Mouse (Mus musculus): ENCODE measurements around the gene Rbbp8nl. TPM values are rescaled to one million over a fixed set of nuclear protein-coding genes. Genes with fewer than 3 reads are reported as not detected.
A peak's percentile ranks its signal among the peaks of the same experiment; 100 is the strongest.

Rbbp8nl gene
- polyA plus RNA-seq, 1 experiment from 2014 or later: 3.7 TPM

DNA sequence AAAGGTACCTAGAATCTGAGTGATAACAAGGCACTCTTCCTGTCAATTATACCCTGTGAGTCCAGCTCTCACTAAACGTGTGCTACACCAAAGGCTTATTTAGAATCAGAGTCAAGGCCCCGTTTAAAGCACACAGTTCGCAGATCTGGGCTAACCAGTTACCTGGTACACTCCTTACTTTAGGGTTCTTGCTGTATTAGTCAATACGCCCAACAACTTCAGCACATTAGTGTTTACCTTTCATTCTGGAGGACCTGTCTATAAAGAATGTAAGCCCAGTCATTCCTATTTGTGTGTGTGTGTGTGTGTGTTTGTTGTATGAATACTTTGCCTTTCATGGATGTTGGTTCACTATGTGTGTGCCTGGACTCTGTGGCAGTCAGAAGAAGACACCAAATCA lies 46.6 kb downstream of the Rbbp8nl start:
- Histone ChIP-seq H3K4me2 (ENCODE audit: low read depth, low read length) (no peak overlapping the region), H3K9me3 (replicated peaks; ENCODE audit: control insufficient read depth, low read length) (no peaks in the 10 kb centered on the region), H3K9ac (ENCODE audit: low read length) (no peak overlapping the region), H3K27ac (ENCODE audit: low read length) (no peak overlapping the region), H3K4me3 (replicated peaks; ENCODE audit: low read length) (no peak overlapping the region), H3K4me1 (ENCODE audit: control insufficient read depth, insufficient read depth, low read length) (no peaks in the 10 kb centered on the region), H3K27me3 (ENCODE audit: control insufficient read depth, insufficient read depth, low read length) (no peaks in the 10 kb centered on the region), H3K36me3 (ENCODE audit: control insufficient read depth, insufficient read depth, low read length) (no peaks in the 10 kb centered on the region)
- no peak for ATAC-seq (ENCODE audit: insufficient read depth, low FRiP score)
- 69% methylated on average over 4 of the region's 4 CpGs for WGBS

GRCm38 (mm10) chr2:180238591-180238990 lies 51.1 kb downstream of the Rbbp8nl start:
- no peak overlapping the region for H3K4me2 ChIP-seq (ENCODE audit: low read depth, low read length)
- no peak overlapping the region for H3K9ac ChIP-seq (ENCODE audit: low read length)
- 62% methylated on average over 5 of the region's 5 CpGs for WGBS
- no peaks in the 10 kb centered on the region for H3K27me3 ChIP-seq (ENCODE audit: control insufficient read depth, insufficient read depth, low read length)
- no peaks in the 10 kb centered on the region for H3K36me3 ChIP-seq (ENCODE audit: control insufficient read depth, insufficient read depth, low read length)
- ATAC-seq (ENCODE audit: insufficient read depth, low FRiP score): no peak
- no peaks in the 10 kb centered on the region for H3K9me3 ChIP-seq (replicated peaks; ENCODE audit: control insufficient read depth, low read length)
- H3K4me3 ChIP-seq (replicated peaks; ENCODE audit: low read length): no peak overlapping the region
- H3K27ac ChIP-seq (ENCODE audit: low read length): no peak overlapping the region
- H3K4me1 ChIP-seq (ENCODE audit: control insufficient read depth, insufficient read depth, low read length): peaks cover 28% of the 10 kb centered on the region

GRCm38 (mm10) chr2:180237601-180238345 lies 51.9 kb downstream of the Rbbp8nl start:
- WGBS: 83% methylated on average over 7 of the region's 7 CpGs
- no peak overlapping the region for H3K4me3 ChIP-seq (replicated peaks; ENCODE audit: low read length)
- no peak for ATAC-seq (ENCODE audit: insufficient read depth, low FRiP score)
- peak overlapping the region; percentile 52; the same call in 1 of the 2 replicates for H3K27ac ChIP-seq (ENCODE audit: low read length)
- no peak overlapping the region for H3K4me2 ChIP-seq (ENCODE audit: low read depth, low read length)
- H3K9ac ChIP-seq (ENCODE audit: low read length): no peak overlapping the region
- H3K9me3 ChIP-seq (replicated peaks; ENCODE audit: control insufficient read depth, low read length): no peaks in the 10 kb centered on the region
- H3K4me1 ChIP-seq (ENCODE audit: control insufficient read depth, insufficient read depth, low read length): peaks cover 33% of the 10 kb centered on the region
- no peaks in the 10 kb centered on the region for H3K36me3 ChIP-seq (ENCODE audit: control insufficient read depth, insufficient read depth, low read length)
- no peaks in the 10 kb centered on the region for H3K27me3 ChIP-seq (ENCODE audit: control insufficient read depth, insufficient read depth, low read length)

GRCm38 (mm10) chr2:180236930-180237329 lies 52.7 kb downstream of the Rbbp8nl start:
- Histone ChIP-seq H3K9ac (ENCODE audit: low read length) (no peak overlapping the region), H3K36me3 (ENCODE audit: control insufficient read depth, insufficient read depth, low read length) (no peaks in the 10 kb centered on the region), H3K9me3 (replicated peaks; ENCODE audit: control insufficient read depth, low read length) (no peaks in the 10 kb centered on the region), H3K4me1 (ENCODE audit: control insufficient read depth, insufficient read depth, low read length) (peaks cover 33% of the 10 kb centered on the region), H3K4me2 (ENCODE audit: low read depth, low read length) (no peak overlapping the region), H3K27ac (ENCODE audit: low read length) (peak overlapping the region; percentile 52), H3K27me3 (ENCODE audit: control insufficient read depth, insufficient read depth, low read length) (no peaks in the 10 kb centered on the region), H3K4me3 (replicated peaks; ENCODE audit: low read length) (no peak overlapping the region)
- ATAC-seq (ENCODE audit: insufficient read depth, low FRiP score): no peak
- 65% methylated on average over 3 of the region's 3 CpGs for WGBS

DNA sequence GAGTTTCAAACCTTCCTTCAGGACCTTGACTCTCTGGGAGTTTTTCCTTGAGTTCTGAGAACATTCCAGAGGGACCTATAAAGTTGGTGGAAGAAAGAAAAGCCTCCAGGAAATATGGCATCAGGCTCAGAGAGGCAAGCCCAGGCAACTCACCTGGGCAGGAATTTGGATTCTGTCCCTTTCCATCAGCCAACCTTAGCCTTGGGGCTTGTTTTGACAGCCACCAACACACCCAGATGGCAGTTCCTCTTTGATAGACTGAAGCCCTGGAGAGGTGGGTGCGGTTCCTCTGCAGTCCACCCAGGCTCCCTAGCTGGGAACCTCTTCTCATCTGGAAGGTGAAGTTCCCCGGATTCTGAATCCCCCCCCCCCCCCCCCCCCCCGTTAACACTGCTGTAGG lies 53.2 kb downstream of the Rbbp8nl start:
- H3K9me3 ChIP-seq (replicated peaks; ENCODE audit: control insufficient read depth, low read length): no peaks in the 10 kb centered on the region
- no peak overlapping the region for H3K9ac ChIP-seq (ENCODE audit: low read length)
- H3K4me1 ChIP-seq (ENCODE audit: control insufficient read depth, insufficient read depth, low read length): peaks cover 33% of the 10 kb centered on the region
- 51% methylated on average over 3 of the region's 3 CpGs for WGBS
- no peak overlapping the region for H3K4me3 ChIP-seq (replicated peaks; ENCODE audit: low read length)
- H3K4me2 ChIP-seq (ENCODE audit: low read depth, low read length): no peak overlapping the region
- H3K36me3 ChIP-seq (ENCODE audit: control insufficient read depth, insufficient read depth, low read length): no peaks in the 10 kb centered on the region
- H3K27me3 ChIP-seq (ENCODE audit: control insufficient read depth, insufficient read depth, low read length): no peaks in the 10 kb centered on the region
- no peak for ATAC-seq (ENCODE audit: insufficient read depth, low FRiP score)
- peak overlapping the region; percentile 92 for H3K27ac ChIP-seq (ENCODE audit: low read length)

DNA sequence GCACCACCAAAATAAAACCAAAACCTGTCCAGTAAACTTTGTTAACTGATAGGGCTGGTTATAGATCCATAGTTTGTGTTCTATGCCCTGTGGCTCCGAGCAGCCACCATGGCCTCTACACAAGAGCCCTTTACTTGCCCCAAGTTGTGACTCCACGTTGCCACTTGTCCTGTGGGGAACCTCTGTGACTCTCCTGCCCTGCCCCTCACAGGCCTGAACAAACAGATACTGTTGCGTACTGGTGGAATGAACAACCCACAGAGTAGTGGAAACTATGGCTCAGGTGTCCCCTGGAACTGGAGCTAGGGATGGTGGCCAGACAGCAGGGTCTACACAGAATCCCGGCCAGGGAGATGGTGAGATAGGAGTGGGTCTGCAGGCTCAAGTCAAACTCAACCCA lies 53.9 kb downstream of the Rbbp8nl start:
- no peak overlapping the region for H3K4me3 ChIP-seq (replicated peaks; ENCODE audit: low read length)
- ATAC-seq (ENCODE audit: insufficient read depth, low FRiP score): no peak
- H3K27ac ChIP-seq (ENCODE audit: low read length): peak overlapping the region; percentile 92
- WGBS: 68% methylated on average over 4 of the region's 4 CpGs
- no peak overlapping the region for H3K4me2 ChIP-seq (ENCODE audit: low read depth, low read length)
- H3K9me3 ChIP-seq (replicated peaks; ENCODE audit: control insufficient read depth, low read length): no peaks in the 10 kb centered on the region
- no peak overlapping the region for H3K9ac ChIP-seq (ENCODE audit: low read length)
- H3K27me3 ChIP-seq (ENCODE audit: control insufficient read depth, insufficient read depth, low read length): no peaks in the 10 kb centered on the region
- no peaks in the 10 kb centered on the region for H3K36me3 ChIP-seq (ENCODE audit: control insufficient read depth, insufficient read depth, low read length)
- peaks cover 33% of the 10 kb centered on the region for H3K4me1 ChIP-seq (ENCODE audit: control insufficient read depth, insufficient read depth, low read length)

DNA sequence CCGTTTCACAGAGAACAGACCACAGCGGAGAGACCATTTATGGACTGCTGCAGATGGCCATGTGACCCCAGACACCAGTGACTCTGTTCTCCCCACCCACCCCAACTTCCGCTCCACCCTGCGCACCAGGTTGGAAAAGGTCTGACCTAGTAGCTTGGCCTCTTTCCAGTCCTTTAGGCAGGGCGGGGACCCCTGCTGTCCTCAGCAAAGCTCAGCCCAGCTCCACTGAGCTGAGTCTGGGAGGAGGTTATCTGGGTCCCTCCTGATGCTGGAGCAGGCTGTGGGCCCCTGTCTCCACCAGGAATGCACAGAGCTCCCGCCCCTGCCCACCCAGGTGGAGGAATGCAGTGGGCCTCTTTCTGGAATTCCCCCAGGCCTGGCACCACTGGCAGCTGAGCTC lies 54.7 kb downstream of the Rbbp8nl start:
- H3K27me3 ChIP-seq (ENCODE audit: control insufficient read depth, insufficient read depth, low read length): no peaks in the 10 kb centered on the region
- 36% methylated on average over 6 of the region's 6 CpGs for WGBS
- peak overlapping the region; percentile 92 for H3K27ac ChIP-seq (ENCODE audit: low read length)
- H3K9ac ChIP-seq (ENCODE audit: low read length): 0 out of 2 replicates have a peak overlapping the region, but pooled peaks have one; percentile 29
- no peak overlapping the region for H3K4me3 ChIP-seq (replicated peaks; ENCODE audit: low read length)
- peak overlapping the region; percentile 20; the same call in 1 of the 2 replicates for H3K4me2 ChIP-seq (ENCODE audit: low read depth, low read length)
- no peaks in the 10 kb centered on the region for H3K9me3 ChIP-seq (replicated peaks; ENCODE audit: control insufficient read depth, low read length)
- peak; percentile 70 for ATAC-seq (ENCODE audit: insufficient read depth, low FRiP score)
- H3K36me3 ChIP-seq (ENCODE audit: control insufficient read depth, insufficient read depth, low read length): no peaks in the 10 kb centered on the region
- peaks cover 40% of the 10 kb centered on the region for H3K4me1 ChIP-seq (ENCODE audit: control insufficient read depth, insufficient read depth, low read length)

GRCm38 (mm10) chr2:180234353-180234752 lies 55.3 kb downstream of the Rbbp8nl start:
- 0 out of 2 replicates have a peak overlapping the region, but pooled peaks have one; percentile 29 for H3K9ac ChIP-seq (ENCODE audit: low read length)
- ATAC-seq (ENCODE audit: insufficient read depth, low FRiP score): peak; percentile 36; the same call in 1 of the 2 replicates
- WGBS: 32% methylated on average over 8 of the region's 8 CpGs

GRCm38 (mm10) chr2:180233101-180233904 lies 56.4 kb downstream of the Rbbp8nl start:
- Histone ChIP-seq H3K4me1 (ENCODE audit: control insufficient read depth, insufficient read depth, low read length) (peaks cover 49% of the 10 kb centered on the region), H3K27ac (ENCODE audit: low read length) (peak overlapping the region; percentile 92; the same call in 1 of the 2 replicates), H3K9me3 (replicated peaks; ENCODE audit: control insufficient read depth, low read length) (no peaks in the 10 kb centered on the region), H3K27me3 (ENCODE audit: control insufficient read depth, insufficient read depth, low read length) (no peaks in the 10 kb centered on the region), H3K9ac (ENCODE audit: low read length) (no peak overlapping the region), H3K4me3 (replicated peaks; ENCODE audit: low read length) (no peak overlapping the region), H3K4me2 (ENCODE audit: low read depth, low read length) (no peak overlapping the region), H3K36me3 (ENCODE audit: control insufficient read depth, insufficient read depth, low read length) (no peaks in the 10 kb centered on the region)
- 67% methylated on average over 7 of the region's 7 CpGs for WGBS
- ATAC-seq (ENCODE audit: insufficient read depth, low FRiP score): no peak

More at GRCm38 (mm10) chr2:180234353-180234752, 55.3 kb downstream of the Rbbp8nl start:
- no peaks in the 10 kb centered on the region for H3K9me3 ChIP-seq (replicated peaks; ENCODE audit: control insufficient read depth, low read length)
- H3K27me3 ChIP-seq (ENCODE audit: control insufficient read depth, insufficient read depth, low read length): no peaks in the 10 kb centered on the region
- peak overlapping the region; percentile 92 for H3K27ac ChIP-seq (ENCODE audit: low read length)
- peak overlapping the region; percentile 20; the same call in 1 of the 2 replicates for H3K4me2 ChIP-seq (ENCODE audit: low read depth, low read length)
- no peak overlapping the region for H3K4me3 ChIP-seq (replicated peaks; ENCODE audit: low read length)
- H3K36me3 ChIP-seq (ENCODE audit: control insufficient read depth, insufficient read depth, low read length): no peaks in the 10 kb centered on the region
- H3K4me1 ChIP-seq (ENCODE audit: control insufficient read depth, insufficient read depth, low read length): peaks cover 40% of the 10 kb centered on the region

All from stomach, embryonic 16.5 days (tissue).